Mouse (Mus musculus) brain, embryonic 14.5 days (tissue): Measurements from ENCODE around the gene Tenm4. TPM values are rescaled to one million over a fixed set of nuclear protein-coding genes. Genes with fewer than 3 reads are reported as not detected.
A peak's percentile ranks its signal among the peaks of the same experiment; 100 is the strongest.

Source experiments
- DNase-seq: peaks from one replicate; pipeline ENCODE4 v3.0.0-alpha.2; 2011; ENCODE audit warnings: low read depth
- CTCF ChIP-seq: fragments of 200-500 bp; IDR thresholded peaks from 2 replicates; pipeline ENCODE4 v1.5.1; 2012; ENCODE audit warnings: inconsistent platforms, mild to moderate bottlenecking, moderate library complexity, borderline replicate concordance; ENCODE audit not compliant: insufficient read depth, insufficient read length; ENCODE audit errors: extremely low read depth
- POLR2A ChIP-seq: fragments of 200-500 bp; IDR thresholded peaks from 2 replicates; pipeline ENCODE4 v1.6.1; 2012; ENCODE audit warnings: mild to moderate bottlenecking, inconsistent platforms, borderline replicate concordance; ENCODE audit not compliant: poor library complexity, insufficient read depth, insufficient read length, severe bottlenecking; ENCODE audit errors: extremely low read depth
- polyA plus RNA-seq: library from polyadenylated mRNA; depleted of rRNA; stranded (reverse); fragments of >200 nt; gene quantifications from 2 replicates; pipeline ENCODE4 v1.2.3, GENCODE M21; 2012

Tenm4 gene
- polyA plus RNA-seq, 1 experiment: 31.2 TPM

DNA sequence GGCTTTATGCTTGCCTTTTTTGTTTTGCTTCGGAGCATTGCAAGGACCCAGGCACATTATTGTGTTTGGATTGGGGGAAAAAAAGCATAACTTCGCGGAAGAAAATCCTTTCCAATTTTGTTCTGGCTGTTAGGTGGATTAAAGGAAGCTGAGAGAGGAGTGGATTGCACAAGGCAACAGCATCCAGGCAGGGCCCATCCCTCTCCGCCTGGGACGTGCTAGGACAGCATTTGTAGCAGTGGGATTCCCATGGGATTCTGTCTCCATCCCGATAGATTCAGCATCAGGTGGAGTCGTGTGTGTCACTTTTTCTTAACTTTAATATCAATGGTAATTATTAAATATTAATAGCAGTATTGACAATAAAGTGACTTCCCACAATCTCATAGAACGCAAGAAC, 255.9 kb downstream of the Tenm4 start:
- TF ChIP-seq CTCF (no peak), POLR2A (no peak)
- no peak for DNase-seq

DNA sequence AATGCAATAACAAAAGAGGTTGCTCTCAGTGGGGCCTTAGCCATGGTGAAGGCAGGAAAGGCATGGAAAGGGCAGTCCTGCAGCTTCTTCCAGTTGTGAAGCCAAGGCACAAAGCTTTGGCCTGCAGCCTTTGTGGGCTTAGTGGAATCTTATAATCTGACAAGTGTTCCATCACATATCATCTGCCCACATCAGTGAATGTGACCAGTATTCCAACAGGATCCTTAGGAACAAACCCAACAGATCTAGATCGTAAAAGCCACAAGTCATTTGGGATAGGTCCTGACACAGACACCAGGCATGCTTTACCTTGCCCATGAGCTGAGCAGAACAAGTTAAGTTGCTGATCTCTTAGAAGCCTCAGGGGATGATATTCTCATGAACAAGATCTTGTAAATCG, 262.3 kb downstream of the Tenm4 start:
- TF ChIP-seq CTCF (no peak), POLR2A (no peak)
- DNase-seq: no peak

DNA sequence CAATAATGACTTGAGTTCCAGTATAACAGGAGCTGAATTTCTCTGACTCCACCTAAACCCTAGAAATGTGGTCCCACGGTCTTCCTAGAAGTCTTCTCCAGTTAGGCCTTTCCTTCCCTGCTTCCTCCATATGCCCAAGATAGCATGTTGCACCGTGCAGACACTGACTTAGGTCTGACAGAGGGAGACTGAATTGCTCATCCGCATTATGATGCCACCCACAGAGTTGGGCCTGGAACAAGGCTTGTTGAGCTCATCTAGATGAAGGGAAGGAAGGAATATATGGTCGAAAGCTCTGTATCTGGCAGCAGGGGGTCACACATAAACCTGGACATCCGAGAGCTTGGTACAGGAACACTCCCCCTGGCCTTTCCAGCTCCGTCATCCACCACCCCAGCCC, 267.3 kb downstream of the Tenm4 start:
- DNase-seq: no peak
- TF ChIP-seq CTCF: no peak
- TF ChIP-seq POLR2A: no peak

DNA sequence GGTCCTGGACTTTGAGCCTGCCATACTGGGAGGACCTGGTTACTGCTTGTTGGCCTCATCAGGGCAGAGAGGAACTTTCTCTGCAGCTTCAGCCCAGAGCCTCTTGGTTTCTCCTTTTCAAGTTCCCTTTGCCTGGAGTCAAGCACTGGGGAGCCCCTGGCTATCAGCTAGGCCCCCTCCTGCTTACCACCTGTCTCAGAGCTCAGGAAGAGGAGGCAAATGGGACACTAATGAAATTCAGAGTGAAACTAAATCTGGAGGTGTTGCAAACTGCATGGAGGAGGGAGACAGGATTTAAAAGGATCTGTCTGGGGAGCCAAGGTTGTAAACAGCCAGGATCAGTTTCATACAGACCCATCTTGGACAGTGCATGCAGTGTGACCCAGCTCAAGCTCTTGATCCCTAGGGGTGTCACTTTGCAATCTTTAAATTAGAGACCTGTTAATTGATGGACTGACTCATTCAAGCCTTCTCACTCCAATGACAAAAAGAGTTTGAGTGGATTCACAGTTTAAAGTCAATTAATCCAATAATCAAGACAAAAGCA, 269.2 kb downstream of the Tenm4 start:
- DNase-seq: peak; percentile 71
- no peak for TF ChIP-seq CTCF

DNA sequence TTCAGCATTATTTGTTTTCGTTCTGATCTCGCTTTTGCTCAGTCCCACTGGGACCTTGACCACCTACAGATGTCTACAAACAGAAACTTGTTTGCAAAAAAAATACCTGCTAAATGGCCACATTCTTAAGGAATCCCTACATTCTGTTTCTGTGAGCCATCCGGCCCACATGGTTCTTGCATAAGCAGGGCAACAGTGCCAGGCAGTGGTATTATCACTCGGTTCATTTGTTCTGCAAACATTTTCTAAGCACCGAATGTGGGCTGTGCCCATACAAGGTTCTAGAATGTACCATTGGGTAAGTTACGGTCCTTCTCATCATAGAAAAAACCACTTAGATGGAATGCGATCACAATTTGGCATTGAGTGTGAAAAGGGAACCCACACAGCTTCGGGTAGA, 274.7 kb downstream of the Tenm4 start:
- TF ChIP-seq CTCF (no peak), POLR2A (no peak)

DNA sequence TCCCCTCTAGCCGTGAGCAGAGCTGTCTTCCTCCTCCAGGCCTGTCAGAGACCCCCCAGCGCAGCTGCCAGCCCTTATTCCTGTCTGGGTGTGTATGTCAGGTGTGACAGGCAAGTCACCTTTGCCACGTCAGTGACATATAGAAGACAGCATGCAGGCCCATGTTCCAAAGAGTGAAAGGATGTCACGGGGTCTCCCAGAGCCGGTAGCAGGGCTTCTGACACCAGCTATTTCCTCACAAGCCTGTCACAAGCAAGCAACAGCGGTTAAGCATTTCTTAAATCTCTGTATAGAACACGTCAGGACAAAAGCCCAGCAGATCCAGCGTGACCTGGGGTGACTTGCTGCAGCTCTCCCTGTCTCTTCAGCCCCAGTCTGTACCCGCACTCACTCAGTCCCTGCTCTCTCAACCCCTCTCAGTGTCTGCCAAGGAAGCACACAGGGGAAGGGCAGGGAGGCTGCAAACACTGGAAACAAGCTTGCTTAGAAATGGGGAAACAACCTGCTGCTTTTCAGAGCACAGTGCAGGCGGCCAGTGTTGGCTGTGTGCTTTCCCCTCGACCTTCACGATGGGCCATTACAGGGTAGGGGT, 276.9 kb downstream of the Tenm4 start:
- TF ChIP-seq CTCF: no peak
- no peak for TF ChIP-seq POLR2A
- DNase-seq: no peak

More for the DNA sequence above, 274.7 kb downstream of the Tenm4 start:
- no peak for DNase-seq

DNA sequence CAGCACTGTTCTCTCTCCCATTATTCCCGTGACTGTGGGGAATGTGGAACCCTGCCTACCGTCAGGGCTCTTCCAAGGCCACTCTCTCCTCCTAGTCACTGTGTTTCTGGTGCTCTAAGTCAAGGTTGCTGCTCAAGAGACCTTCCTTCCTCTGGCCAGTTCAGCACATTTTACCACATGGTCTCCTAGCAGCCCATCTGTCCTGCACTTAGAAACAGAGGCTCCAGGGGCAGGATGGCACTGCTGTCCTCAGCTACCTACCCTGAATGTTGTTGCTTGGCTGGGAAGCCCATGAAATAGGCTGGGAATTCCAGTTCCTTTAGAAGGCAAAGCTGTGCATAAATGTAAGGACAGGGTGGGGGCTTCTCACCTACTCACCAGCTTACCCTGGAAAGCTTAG, 284.9 kb downstream of the Tenm4 start:
- TF ChIP-seq CTCF (no peak), POLR2A (no peak)
- no peak for DNase-seq

GRCm38 (mm10) chr7:96456618-96457017, 285.6 kb downstream of the Tenm4 start:
- DNase-seq: no peak
- TF ChIP-seq CTCF (no peak), POLR2A (no peak)

DNA sequence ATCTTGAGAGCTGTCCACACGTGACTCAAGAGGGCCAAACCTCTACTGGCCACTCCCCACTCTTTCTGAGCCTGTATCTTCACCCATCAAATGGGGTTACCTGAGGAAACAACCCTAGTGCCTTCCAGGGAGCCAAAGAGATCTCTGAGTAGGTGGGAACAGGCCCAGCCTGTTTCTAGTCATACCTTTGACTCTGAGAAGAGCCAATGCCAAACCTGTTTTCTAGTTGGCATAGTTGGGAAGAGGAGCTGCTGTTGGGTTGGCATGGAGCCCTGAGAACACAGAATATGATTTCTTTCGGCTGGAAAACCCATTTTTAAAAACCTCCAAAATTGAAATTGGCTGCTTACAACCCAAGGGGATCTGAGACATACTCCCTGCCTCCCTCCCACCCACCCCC, 286.8 kb downstream of the Tenm4 start:
- no peak for TF ChIP-seq POLR2A
- no peak for TF ChIP-seq CTCF
- peak; percentile 42 for DNase-seq

- TF ChIP-seq POLR2A (no peak), CTCF (no peak)
- DNase-seq: peak; percentile 68
These were observed 287.9 kb downstream of the Tenm4 start for GRCm38 (mm10) chr7:96458992-96459391.

DNA sequence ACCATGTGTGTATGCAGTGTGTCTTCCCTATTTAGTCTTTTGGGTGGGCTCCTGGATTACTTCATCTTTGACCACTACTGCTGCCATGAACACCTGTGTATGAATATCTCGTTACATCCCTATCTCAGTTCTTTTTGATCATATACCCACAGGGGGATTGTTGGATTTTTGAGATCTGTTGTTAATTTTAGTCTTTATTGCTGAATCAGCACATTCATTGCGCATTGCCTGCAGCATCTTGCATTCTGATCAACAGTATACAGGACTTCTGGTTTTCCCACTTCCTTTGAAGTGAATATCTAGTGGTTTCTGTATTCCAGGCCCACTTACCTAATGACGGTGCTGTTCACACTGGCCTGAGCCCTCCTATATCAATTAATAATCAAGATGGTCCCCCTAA, 295.7 kb downstream of the Tenm4 start:
- TF ChIP-seq POLR2A: no peak
- no peak for TF ChIP-seq CTCF
- no peak for DNase-seq

DNA sequence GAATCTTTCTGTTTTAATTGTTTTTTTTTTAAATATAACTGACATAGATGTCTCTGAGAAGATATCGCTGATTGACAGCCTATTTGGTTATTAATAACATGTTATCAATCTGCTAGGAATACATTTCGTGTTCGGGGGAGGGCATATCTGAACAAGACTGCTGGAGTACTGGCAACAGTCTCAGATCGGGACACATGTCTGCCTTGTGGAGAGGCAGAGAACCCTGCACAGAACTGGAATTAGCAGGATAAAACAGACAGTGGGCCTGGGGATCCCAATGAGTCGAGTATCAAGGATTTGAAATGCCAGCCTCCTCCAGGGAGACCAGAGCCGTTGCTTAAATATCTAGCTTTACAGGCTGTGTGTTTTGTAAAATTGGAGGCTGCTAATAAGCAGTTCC, 299.8 kb downstream of the Tenm4 start:
- peak; percentile 59 for DNase-seq
- TF ChIP-seq POLR2A (no peak), CTCF (no peak)
